Comparison of ENCODE assay signal across 12 mouse cellular contexts in genomic region chr1:89574941-89575890, GRCm38 (mm10).
DNase-seq lines count a peak whose midpoint lies in the region; ATAC-seq lines count a peak whose summit lies in the region.
"Had no signal": no experiment of that assay in that cellular context is flagged by ENCODE, and none has a peak within 500 bp of the region (broad histone marks: within the 10 kb centered on the region; RNA-seq: fewer than 3 reads in every experiment).

No protein-coding gene starts in this region.

- no peak overlapping the region for H3K4me3 ChIP-seq in forebrain, embryonic 13.5 days
- no peak overlapping the region for H3K4me3 ChIP-seq in forebrain, embryonic 14.5 days (ENCODE audit: low read depth, low read length)
- no peak overlapping the region for H3K4me3 ChIP-seq in neural tube, embryonic 13.5 days
- no peak overlapping the region for H3K4me3 ChIP-seq in kidney, embryonic 14.5 days (ENCODE audit: low read length)
- H3K4me3 ChIP-seq in neural tube, embryonic 15.5 days (replicated peaks): no peak overlapping the region
- H3K4me3 ChIP-seq: heart, embryonic 12.5 days; lung, embryonic 15.5 days had no signal

- H3K27ac ChIP-seq in forebrain, embryonic 13.5 days: no peak overlapping the region
- H3K27ac ChIP-seq in forebrain, embryonic 14.5 days (ENCODE audit: low read depth, low read length): no peak overlapping the region
- H3K27ac ChIP-seq in neural tube, embryonic 13.5 days (replicated peaks): peak overlapping the region; percentile 99
- H3K27ac ChIP-seq in kidney, embryonic 14.5 days (ENCODE audit: low read depth, low read length): no peak overlapping the region
- peak overlapping the region; percentile 98; the same call in 1 of the 2 replicates for H3K27ac ChIP-seq in neural tube, embryonic 15.5 days (replicated peaks)
- H3K27ac ChIP-seq: lung, embryonic 15.5 days had no signal

- H3K27me3 ChIP-seq in forebrain, embryonic 13.5 days: 0 out of 2 replicates have a peak, but pooled peaks cover 4% of the 10 kb centered on the region
- no peaks in the 10 kb centered on the region for H3K27me3 ChIP-seq in forebrain, embryonic 14.5 days (replicated peaks; ENCODE audit: control insufficient read depth, insufficient read depth, low read length)
- H3K27me3 ChIP-seq in neural tube, embryonic 13.5 days: no peaks in the 10 kb centered on the region
- no peaks in the 10 kb centered on the region for H3K27me3 ChIP-seq in kidney, embryonic 14.5 days (ENCODE audit: control insufficient read depth, insufficient read depth, low read length)
- no peaks in the 10 kb centered on the region for H3K27me3 ChIP-seq in neural tube, embryonic 15.5 days (replicated peaks)
- H3K27me3 ChIP-seq: CH12.LX; heart, embryonic 12.5 days; lung, embryonic 15.5 days had no signal

- ATAC-seq in forebrain, embryonic 13.5 days: no peak
- no peak for ATAC-seq in forebrain, embryonic 14.5 days
- ATAC-seq in neural tube, embryonic 13.5 days (ENCODE audit: low read depth): no peak
- ATAC-seq in kidney, embryonic 14.5 days (ENCODE audit: low FRiP score, low TSS enrichment): no peak
- ATAC-seq in neural tube, embryonic 15.5 days (ENCODE audit: low FRiP score): no peak

- H3K9ac ChIP-seq in forebrain, embryonic 13.5 days: peak overlapping the region; percentile 32; the same call in 1 of the 2 replicates
- no peak overlapping the region; the same call in 1 of the 2 replicates for H3K9ac ChIP-seq in forebrain, embryonic 14.5 days (ENCODE audit: low read length)
- H3K9ac ChIP-seq in neural tube, embryonic 13.5 days: peak overlapping the region; percentile 47; the same call in 1 of the 2 replicates
- H3K9ac ChIP-seq in kidney, embryonic 14.5 days (ENCODE audit: low read depth, low read length): 0 out of 2 replicates have a peak overlapping the region, but pooled peaks have one; percentile 4
- H3K9ac ChIP-seq in neural tube, embryonic 15.5 days (replicated peaks): 0 out of 2 replicates have a peak overlapping the region, but pooled peaks have one; percentile 30
- H3K9ac ChIP-seq: lung, embryonic 15.5 days had no signal

- no peaks in the 10 kb centered on the region for H3K9me3 ChIP-seq in forebrain, embryonic 13.5 days (replicated peaks)
- no peaks in the 10 kb centered on the region for H3K9me3 ChIP-seq in forebrain, embryonic 14.5 days (replicated peaks; ENCODE audit: control insufficient read depth, low read length)
- no peaks in the 10 kb centered on the region for H3K9me3 ChIP-seq in neural tube, embryonic 13.5 days
- H3K9me3 ChIP-seq in kidney, embryonic 14.5 days (ENCODE audit: control insufficient read depth, low read length): no peaks in the 10 kb centered on the region
- no peaks in the 10 kb centered on the region for H3K9me3 ChIP-seq in neural tube, embryonic 15.5 days (replicated peaks)
- H3K9me3 ChIP-seq: heart, embryonic 12.5 days; lung, embryonic 15.5 days had no signal

- no peak for DNase-seq in forebrain, embryonic 14.5 days (ENCODE audit: low spot score)
- DNase-seq in neural tube, embryonic 10.5 days (ENCODE audit: extremely low spot score, low spot score): no peak
- DNase-seq in left cerebral cortex, adult 8-10 months (ENCODE audit: low spot score in 2 of 2): no peak
- no peak for DNase-seq in thymus, postnatal 25 days
- DNase-seq: retina, postnatal 1 day had no signal

- H3K4me1 ChIP-seq in forebrain, embryonic 13.5 days: peaks cover 36% of the 10 kb centered on the region
- H3K4me1 ChIP-seq in forebrain, embryonic 14.5 days (ENCODE audit: control insufficient read depth, insufficient read depth, low read length): peaks cover 28% of the 10 kb centered on the region
- peaks cover 83% of the 10 kb centered on the region for H3K4me1 ChIP-seq in neural tube, embryonic 13.5 days (replicated peaks)
- H3K4me1 ChIP-seq in kidney, embryonic 14.5 days (ENCODE audit: control insufficient read depth, insufficient read depth, low read length): peaks cover 39% of the 10 kb centered on the region
- peaks cover 59% of the 10 kb centered on the region for H3K4me1 ChIP-seq in neural tube, embryonic 15.5 days

- no peaks in the 10 kb centered on the region for H3K36me3 ChIP-seq in forebrain, embryonic 13.5 days (ENCODE audit: poor library complexity, severe bottlenecking)
- H3K36me3 ChIP-seq in forebrain, embryonic 14.5 days (ENCODE audit: control insufficient read depth, insufficient read depth, low read length): no peaks in the 10 kb centered on the region
- no peaks in the 10 kb centered on the region for H3K36me3 ChIP-seq in neural tube, embryonic 13.5 days
- no peaks in the 10 kb centered on the region for H3K36me3 ChIP-seq in kidney, embryonic 14.5 days (ENCODE audit: control insufficient read depth, insufficient read depth, low read length)
- no peaks in the 10 kb centered on the region for H3K36me3 ChIP-seq in neural tube, embryonic 15.5 days
- H3K36me3 ChIP-seq: heart, embryonic 12.5 days; lung, embryonic 15.5 days had no signal

- no peak overlapping the region for H3K4me2 ChIP-seq in forebrain, embryonic 13.5 days
- no peak overlapping the region for H3K4me2 ChIP-seq in forebrain, embryonic 14.5 days (ENCODE audit: low read length)
- no peak overlapping the region for H3K4me2 ChIP-seq in neural tube, embryonic 13.5 days
- H3K4me2 ChIP-seq in kidney, embryonic 14.5 days (replicated peaks; ENCODE audit: low read depth, low read length): no peak overlapping the region
- no peak overlapping the region for H3K4me2 ChIP-seq in neural tube, embryonic 15.5 days
- H3K4me2 ChIP-seq: heart, embryonic 12.5 days; lung, embryonic 15.5 days had no signal

- 48% methylated on average over 7 of the region's 7 CpGs for WGBS in forebrain, embryonic 13.5 days
- 41% methylated on average over 7 of the region's 7 CpGs for WGBS in forebrain, embryonic 14.5 days
- 39% methylated on average over 7 of the region's 7 CpGs for WGBS in neural tube, embryonic 13.5 days
- 60% methylated on average over 7 of the region's 7 CpGs for WGBS in kidney, embryonic 14.5 days
- 33% methylated on average over 7 of the region's 7 CpGs for WGBS in neural tube, embryonic 15.5 days

Comparison
In these comparisons a context has a peak if more than half of its experiments do, and no peak if none do; other contexts are left out.
1. H3K27ac ChIP-seq: peak in neural tube, embryonic 13.5 days (single experiment) and neural tube, embryonic 15.5 days (single experiment); none in forebrain, embryonic 13.5 days (single experiment), forebrain, embryonic 14.5 days (single experiment) and kidney, embryonic 14.5 days (single experiment).